33 mouse cellular contexts compared by ENCODE assay signal in genomic region chr9:51215949-51216348, GRCm38 (mm10). TPM values are rescaled to one million over a fixed set of nuclear protein-coding genes. Genes with fewer than 3 reads are reported as not detected.
DNase-seq lines count a peak whose midpoint lies in the region; ATAC-seq and TF ChIP-seq lines count a peak whose summit lies in the region.
"Had no signal": no experiment of that assay in that cellular context is flagged by ENCODE, and none has a peak within 500 bp of the region (broad histone marks: within the 10 kb centered on the region; RNA-seq: fewer than 3 reads in every experiment).

No protein-coding gene starts in this region.

- ATAC-seq in liver, postnatal 0 days = no peak
- no peak for ATAC-seq in liver, embryonic 11.5 days (replicated peaks; ENCODE audit: low FRiP score)
- no peak for ATAC-seq in hindbrain, postnatal 0 days
- ATAC-seq: CD4-positive, CD25-positive, alpha-beta regulatory T cell, adult 4 months; forebrain, embryonic 15.5 days; hindbrain, embryonic 16.5 days; inflammation-experienced regulatory T-cells, adult 6 months; intestine, embryonic 16.5 days had no signal

- TF ChIP-seq POLR2A in MEL (IDR thresholded peaks at IDR 0.05; ENCODE audit: control insufficient read depth in 1 of 2, insufficient read depth in 1 of 2, low read depth in 1 of 2, low read length in 2 of 2, poor library complexity in 1 of 2) (no peak), myocyte (IDR thresholded peaks at IDR 0.05; ENCODE audit: insufficient read length, low read depth) (no peak)

- H3K9me3 ChIP-seq in liver, postnatal 0 days (ENCODE audit: low read length) = no peaks in the 10 kb centered on the region
- H3K9me3 ChIP-seq in liver, embryonic 11.5 days (ENCODE audit: control insufficient read depth, low read length) = no peaks in the 10 kb centered on the region
- no peaks in the 10 kb centered on the region for H3K9me3 ChIP-seq in MEL (replicated peaks; ENCODE audit: insufficient read depth, low read length)
- no peaks in the 10 kb centered on the region for H3K9me3 ChIP-seq in hindbrain, postnatal 0 days (ENCODE audit: low read length)
- H3K9me3 ChIP-seq: embryonic facial prominence, embryonic 12.5 days; embryonic facial prominence, embryonic 15.5 days; forebrain, embryonic 15.5 days; heart, embryonic 12.5 days; heart, embryonic 15.5 days; hindbrain, embryonic 10.5 days; hindbrain, embryonic 13.5 days had no signal

- no peak for DNase-seq in liver, postnatal 0 days
- DNase-seq in liver, embryonic 11.5 days (ENCODE audit: low spot score) = no peak
- DNase-seq in B cell, adult 2 months = peak; percentile 52 to 57
- DNase-seq in MEL (ENCODE audit: low read depth, low spot score) = peak; percentile 27
- no peak for DNase-seq in thymus, postnatal 25 days
- DNase-seq in gastrocnemius, adult 2 months = no peak
- no peak for DNase-seq in hindbrain, postnatal 0 days (ENCODE audit: low spot score)
- DNase-seq: adrenal gland, adult 2 months; adrenal gland, postnatal 36 days; cerebellum, adult 11 months; cerebellum, adult 2 months; cerebellum, adult 9-11 months; cerebellum, postnatal 25 days; gastrocnemius, postnatal 10 days; gastrocnemius, postnatal 36 days; heart, postnatal 10 days; heart, postnatal 36 days had no signal

- intact Hi-C loops in gastrocnemius, adult 2 months (cut with DNase I) = no loop called here

- no peaks in the 10 kb centered on the region for H3K4me1 ChIP-seq in liver, postnatal 0 days (ENCODE audit: insufficient read depth)
- H3K4me1 ChIP-seq in liver, embryonic 11.5 days (replicated peaks; ENCODE audit: control insufficient read depth, insufficient read depth, low read length) = no peaks in the 10 kb centered on the region
- H3K4me1 ChIP-seq in MEL (ENCODE audit: control insufficient read depth in 1 of 2, insufficient read depth in 2 of 2, low read length in 2 of 2) = peaks cover 0 to 4% of the 10 kb centered on the region in 2 experiments; a peak in 2 of 4 replicates
- no peaks in the 10 kb centered on the region for H3K4me1 ChIP-seq in hindbrain, postnatal 0 days (ENCODE audit: insufficient read depth, low read length)
- H3K4me1 ChIP-seq: embryonic facial prominence, embryonic 15.5 days; forebrain, embryonic 15.5 days; heart, embryonic 12.5 days; heart, embryonic 15.5 days; hindbrain, embryonic 10.5 days; hindbrain, embryonic 13.5 days had no signal

- no peak for TF ChIP-seq EP300 in liver, postnatal 0 days (IDR thresholded peaks at IDR 0.05; ENCODE audit: low read depth)
- TF ChIP-seq EP300 in MEL (IDR thresholded peaks at IDR 0.05; ENCODE audit: low read depth in 1 of 2, low read length in 2 of 2) = no peak

- H3K36me3 ChIP-seq in liver, postnatal 0 days (replicated peaks; ENCODE audit: insufficient read depth, low read length) = no peaks in the 10 kb centered on the region
- no peaks in the 10 kb centered on the region for H3K36me3 ChIP-seq in liver, embryonic 11.5 days (ENCODE audit: control insufficient read depth, insufficient read depth, low read length)
- no peaks in the 10 kb centered on the region for H3K36me3 ChIP-seq in MEL (ENCODE audit: control insufficient read depth in 1 of 2, insufficient read depth in 2 of 2, low read length in 2 of 2)
- H3K36me3 ChIP-seq in myocyte (ENCODE audit: control insufficient read depth, insufficient read depth) = no peaks in the 10 kb centered on the region
- H3K36me3 ChIP-seq in hindbrain, postnatal 0 days (ENCODE audit: insufficient read depth, low read length) = no peaks in the 10 kb centered on the region
- H3K36me3 ChIP-seq: embryonic facial prominence, embryonic 12.5 days; embryonic facial prominence, embryonic 15.5 days; forebrain, embryonic 15.5 days; heart, embryonic 12.5 days; heart, embryonic 15.5 days; hindbrain, embryonic 10.5 days; hindbrain, embryonic 13.5 days had no signal

- H3K4me2 ChIP-seq in liver, postnatal 0 days (ENCODE audit: low read depth, low read length) = peak overlapping the region; percentile 44
- H3K4me2 ChIP-seq in liver, embryonic 11.5 days = no peak overlapping the region
- peak overlapping the region; percentile 43 for H3K4me2 ChIP-seq in myocyte (ENCODE audit: low read depth)
- no peak overlapping the region for H3K4me2 ChIP-seq in hindbrain, postnatal 0 days (ENCODE audit: low read depth, low read length)
- H3K4me2 ChIP-seq: embryonic facial prominence, embryonic 12.5 days; embryonic facial prominence, embryonic 15.5 days; forebrain, embryonic 15.5 days; heart, embryonic 12.5 days; heart, embryonic 15.5 days; hindbrain, embryonic 13.5 days had no signal

- no peak overlapping the region for H3K27ac ChIP-seq in liver, postnatal 0 days (ENCODE audit: low read depth)
- no peak overlapping the region for H3K27ac ChIP-seq in liver, embryonic 11.5 days (ENCODE audit: low read depth, low read length)
- H3K27ac ChIP-seq in MEL (ENCODE audit: control insufficient read depth, low read depth, low read length) = no peak overlapping the region
- no peak overlapping the region for H3K27ac ChIP-seq in gastrocnemius, adult 2 months
- no peak overlapping the region for H3K27ac ChIP-seq in hindbrain, postnatal 0 days
- H3K27ac ChIP-seq: embryonic facial prominence, embryonic 12.5 days; embryonic facial prominence, embryonic 15.5 days; forebrain, embryonic 15.5 days; heart, embryonic 15.5 days; hindbrain, embryonic 10.5 days; hindbrain, embryonic 13.5 days had no signal

- H3K79me2 ChIP-seq in MEL (ENCODE audit: control insufficient read depth, insufficient read depth, low read length, poor library complexity) (no peaks in the 10 kb centered on the region), myocyte (ENCODE audit: control insufficient read depth, insufficient read depth) (no peaks in the 10 kb centered on the region)

- no peak for TF ChIP-seq CTCF in liver, postnatal 0 days (IDR thresholded peaks at IDR 0.05; ENCODE audit: low read depth)
- no peak for TF ChIP-seq CTCF in MEL (IDR thresholded peaks at IDR 0.05 in 2 of 3, conservative IDR thresholded peaks at IDR 0.05 in 1 of 3; ENCODE audit: control insufficient read depth in 1 of 3, insufficient read depth in 1 of 3, low read depth in 2 of 3, low read length in 3 of 3, poor library complexity in 1 of 3, severe bottlenecking in 1 of 3)
- TF ChIP-seq CTCF in gastrocnemius, adult 2 months (IDR thresholded peaks at IDR 0.05) = no peak
- TF ChIP-seq CTCF in hindbrain, postnatal 0 days (IDR thresholded peaks at IDR 0.05; ENCODE audit: low read depth) = no peak

- WGBS in liver, postnatal 0 days (ENCODE audit: insufficient replicate concordance) = 46% methylated on average over 6 of the region's 6 CpGs
- 63% methylated on average over 6 of the region's 6 CpGs for WGBS in liver, embryonic 11.5 days
- WGBS in hindbrain, postnatal 0 days = 89% methylated on average over 6 of the region's 6 CpGs

- TF ChIP-seq RAD21 in MEL (IDR thresholded peaks at IDR 0.05; ENCODE audit: low read depth, low read length) = no peak

- no peak overlapping the region for H3ac ChIP-seq in myocyte (ENCODE audit: control insufficient read depth, insufficient read length)

- H3K27me3 ChIP-seq in liver, postnatal 0 days (ENCODE audit: insufficient read depth, low read length) = no peaks in the 10 kb centered on the region
- no peaks in the 10 kb centered on the region for H3K27me3 ChIP-seq in liver, embryonic 11.5 days (replicated peaks; ENCODE audit: control insufficient read depth, insufficient read depth, low read length)
- H3K27me3 ChIP-seq in MEL (ENCODE audit: control insufficient read depth in 1 of 2, insufficient read depth in 2 of 2, low read length in 2 of 2) (peaks cover 3 to 9% of the 10 kb centered on the region in 2 experiments), myocyte (ENCODE audit: control insufficient read depth, insufficient read depth, insufficient read length) (no peaks in the 10 kb centered on the region)
- no peaks in the 10 kb centered on the region for H3K27me3 ChIP-seq in hindbrain, postnatal 0 days (ENCODE audit: insufficient read depth, low read length)
- H3K27me3 ChIP-seq: embryonic facial prominence, embryonic 12.5 days; embryonic facial prominence, embryonic 15.5 days; forebrain, embryonic 15.5 days; heart, embryonic 12.5 days; heart, embryonic 15.5 days; hindbrain, embryonic 13.5 days had no signal

- no peak overlapping the region for H3K9ac ChIP-seq in liver, postnatal 0 days (replicated peaks)
- H3K9ac ChIP-seq in liver, embryonic 11.5 days (ENCODE audit: low read depth, low read length) = no peak overlapping the region
- H3K9ac ChIP-seq in MEL (ENCODE audit: control insufficient read depth, low read depth, low read length, poor library complexity, severe bottlenecking) = no peak overlapping the region
- no peak overlapping the region for H3K9ac ChIP-seq in hindbrain, postnatal 0 days (replicated peaks; ENCODE audit: low read length)
- H3K9ac ChIP-seq: embryonic facial prominence, embryonic 12.5 days; embryonic facial prominence, embryonic 15.5 days; forebrain, embryonic 15.5 days; heart, embryonic 12.5 days; heart, embryonic 15.5 days; hindbrain, embryonic 13.5 days had no signal

- H3K4me3 ChIP-seq in liver, postnatal 0 days (ENCODE audit: low read depth, low read length) = peak overlapping the region; percentile 28; the same call in 1 of the 2 replicates
- H3K4me3 ChIP-seq in liver, embryonic 11.5 days (ENCODE audit: low read depth, low read length) = no peak overlapping the region
- H3K4me3 ChIP-seq in MEL (ENCODE audit: control insufficient read depth in 1 of 2, insufficient read depth in 1 of 2, low read depth in 2 of 2, low read length in 2 of 2) (no peak overlapping the region), myocyte (no peak overlapping the region)
- H3K4me3 ChIP-seq in gastrocnemius, adult 2 months = no peak overlapping the region
- H3K4me3 ChIP-seq in hindbrain, postnatal 0 days (ENCODE audit: low read length) = no peak overlapping the region
- H3K4me3 ChIP-seq: embryonic facial prominence, embryonic 12.5 days; embryonic facial prominence, embryonic 15.5 days; forebrain, embryonic 15.5 days; heart, embryonic 12.5 days; heart, embryonic 15.5 days; hindbrain, embryonic 10.5 days; hindbrain, embryonic 13.5 days had no signal

RNA-seq across cellular contexts. Expression of gene Pou2af1, which starts 2.4 kb away (rescaled TPM):
- polyA plus RNA-seq in liver, postnatal 0 days (2015; fragmentation: Nextera tagmentation; extraction: Ambion mirVana) = 7.6 and 8.4 TPM in 2 replicates
- 0.06 and 0.12 TPM in 2 replicates for polyA plus RNA-seq in liver, embryonic 11.5 days (2014; fragmentation: Nextera tagmentation; extraction: Ambion mirVana)
- total RNA-seq in MEL (2012; rRNA removed) = not detected in 2 replicates
- polyA plus RNA-seq in MEL (2012; ENCODE audit: insufficient read depth in 1 of 2, insufficient read length in 2 of 2, low read depth in 1 of 2, low replicate concordance in 2 of 2, missing spikeins in 1 of 2) = not detected
- polyA plus RNA-seq in myocyte (2012; fragmentation: generic; extraction: Trizol) = 1.4 TPM
- not detected for total RNA-seq in gastrocnemius, adult 2 months (2021)
- 0.18 and 0.37 TPM in 2 replicates for total RNA-seq in hindbrain, postnatal 0 days (2014; rRNA removed)
- polyA plus RNA-seq in hindbrain, postnatal 0 days (2015; fragmentation: Nextera tagmentation; extraction: Ambion mirVana) = 0.20 and 0.23 TPM in 2 replicates
- total RNA-seq: adrenal gland, postnatal 36 days; common myeloid progenitor, adult 5-6 weeks; granulocyte monocyte progenitor cell, adult 5-6 weeks had no signal
- polyA plus RNA-seq: embryonic facial prominence, embryonic 12.5 days; forebrain, embryonic 11.5 days; forebrain, embryonic 15.5 days; heart, embryonic 12.5 days; hindbrain, embryonic 10.5 days had no signal

RNA-seq across cellular contexts. Expression of gene Gm32742, which starts 50.6 kb away (rescaled TPM):
- polyA plus RNA-seq in liver, postnatal 0 days (2015; fragmentation: Nextera tagmentation; extraction: Ambion mirVana) = not detected in 2 replicates
- polyA plus RNA-seq in liver, embryonic 11.5 days (2014; fragmentation: Nextera tagmentation; extraction: Ambion mirVana) = 0.04 TPM in 1 of 2 replicates, not detected in the other
- not detected in 2 replicates for total RNA-seq in MEL (2012; rRNA removed)
- polyA plus RNA-seq in MEL (2012; ENCODE audit: insufficient read depth in 1 of 2, insufficient read length in 2 of 2, low read depth in 1 of 2, low replicate concordance in 2 of 2, missing spikeins in 1 of 2) (under 1 TPM in 1 of 2 experiments, not detected in 1; 0.01 TPM), myocyte (2012; fragmentation: generic; extraction: Trizol) (0.22 TPM)
- total RNA-seq in gastrocnemius, adult 2 months (2021) = not detected
- total RNA-seq in hindbrain, postnatal 0 days (2014; rRNA removed) = not detected in 2 replicates
- polyA plus RNA-seq in hindbrain, postnatal 0 days (2015; fragmentation: Nextera tagmentation; extraction: Ambion mirVana) = 0.04 TPM in 1 of 2 replicates, not detected in the other
- total RNA-seq: adrenal gland, adult 2 months; adrenal gland, postnatal 36 days; gastrocnemius, postnatal 10 days; gastrocnemius, postnatal 36 days; heart, adult 8-10 months; heart, postnatal 10 days; heart, postnatal 36 days had no signal
- polyA plus RNA-seq: adrenal gland, adult 2 months; forebrain, embryonic 11.5 days; forebrain, embryonic 15.5 days; heart, embryonic 12.5 days; inflammation-experienced regulatory T-cells, adult 6 months had no signal

Comparison
In these comparisons a context has a peak if more than half of its experiments do, and no peak if none do; other contexts are left out.
1. H3K4me2 ChIP-seq: peak in liver, postnatal 0 days (single experiment) and myocyte (single experiment); none in liver, embryonic 11.5 days (single experiment) and hindbrain, postnatal 0 days (single experiment).
2. DNase-seq: peak in B cell, adult 2 months (2 of 2) and MEL (single experiment); none in liver, postnatal 0 days (single experiment), liver, embryonic 11.5 days (single experiment), thymus, postnatal 25 days (single experiment), gastrocnemius, adult 2 months (single experiment) and hindbrain, postnatal 0 days (single experiment).